Mouse (Mus musculus) hindbrain, embryonic 10.5 days (tissue): ENCODE results near the gene Rufy4. TPM values are rescaled to one million over a fixed set of nuclear protein-coding genes. Genes with fewer than 3 reads are reported as not detected.
"Not testable (repeated sequence)": the region's sequence is repeated elsewhere in the genome, so short reads cannot be mapped to it uniquely, and the experiment has no call there.

ENCODE experiments used
- DNase-seq: peaks from one replicate; pipeline ENCODE4 v3.0.0-alpha.2; 2017; ENCODE audit warnings: low spot score
- H3K27ac ChIP-seq: fragments of 300-500 bp; sonication (generic); 2 replicates; pipeline ENCODE4 v1.5.1; 2016; ENCODE audit warnings: mild to moderate bottlenecking, moderate library complexity
- H3K27me3 ChIP-seq: fragments of 300-500 bp; sonication (generic); 2 replicates; pipeline ENCODE4 v1.6.1; 2016; ENCODE audit warnings: mild to moderate bottlenecking; ENCODE audit not compliant: poor library complexity, insufficient read depth, severe bottlenecking
- H3K36me3 ChIP-seq: fragments of 300-500 bp; sonication (generic); 2 replicates; pipeline ENCODE4 v1.6.1; 2016; ENCODE audit warnings: mild to moderate bottlenecking, moderate library complexity
- H3K4me1 ChIP-seq: fragments of 300-500 bp; sonication (generic); replicated peaks from 2 replicates; pipeline ENCODE4 v1.6.1; 2016; ENCODE audit warnings: mild to moderate bottlenecking
- H3K4me3 ChIP-seq: fragments of 300-500 bp; sonication (generic); 2 replicates; pipeline ENCODE4 v1.5.1; 2016; ENCODE audit warnings: mild to moderate bottlenecking, moderate library complexity
- H3K9me3 ChIP-seq: fragments of 300-500 bp; sonication (generic); 2 replicates; pipeline ENCODE4 v1.6.1; 2016; ENCODE audit warnings: mild to moderate bottlenecking, moderate library complexity
- whole genome bisulfite sequencing: fragments of 180-500 bp; shearing (Covaris S2); methylation state at CpG from one replicate; pipeline ENCODE4 v1.1.7; 2016; 5-methylcytosine and 5-hydroxymethylcytosine counted together
- polyA plus RNA-seq: library from polyadenylated mRNA; unstranded; fragments of >200 nt; fragmentation: Nextera tagmentation; extraction: Ambion mirVana; gene quantifications from 2 replicates; pipeline ENCODE4 v1.2.1, GENCODE M21; 2016

Rufy4 gene
- polyA plus RNA-seq, 1 experiment from 2014 or later: 0.37 TPM

- 76% methylated on average over 6 of the region's 6 CpGs for WGBS
- no peak overlapping the region for H3K4me3 ChIP-seq
- DNase-seq: no peak
These were observed 10.1 kb downstream of the Rufy4 start for GRCm38 (mm10) chr1:74135326-74135950.

GRCm38 (mm10) chr1:74139415-74139814 lies 14.1 kb downstream of the Rufy4 start:
- Histone ChIP-seq H3K4me3 (no peak overlapping the region), H3K9me3 (no peaks in the 10 kb centered on the region), H3K36me3 (no peaks in the 10 kb centered on the region), H3K4me1 (no peaks in the 10 kb centered on the region), H3K27me3 (no peaks in the 10 kb centered on the region), H3K27ac (no peak overlapping the region)
- no peak for DNase-seq
- WGBS: 64% methylated on average over 3 of the region's 3 CpGs

More at GRCm38 (mm10) chr1:74135326-74135950, 10.1 kb downstream of the Rufy4 start:
- 0 out of 2 replicates have a peak, but pooled peaks cover 2% of the 10 kb centered on the region for H3K4me1 ChIP-seq
- no peak overlapping the region for H3K27ac ChIP-seq
- H3K9me3 ChIP-seq: no peaks in the 10 kb centered on the region
- no peaks in the 10 kb centered on the region for H3K27me3 ChIP-seq
- no peaks in the 10 kb centered on the region for H3K36me3 ChIP-seq

- Histone ChIP-seq H3K36me3 (no peaks in the 10 kb centered on the region), H3K4me1 (no peaks in the 10 kb centered on the region), H3K9me3 (no peaks in the 10 kb centered on the region), H3K27ac (no peak overlapping the region), H3K4me3 (no peak overlapping the region), H3K27me3 (no peaks in the 10 kb centered on the region)
- DNase-seq: no peak
- 80% methylated on average over 8 of the region's 8 CpGs for WGBS
These were observed 16.4 kb downstream of the Rufy4 start for GRCm38 (mm10) chr1:74141781-74142180.

GRCm38 (mm10) chr1:74149106-74149885 lies 24.0 kb downstream of the Rufy4 start:
- Histone ChIP-seq H3K4me1 (no peaks in the 10 kb centered on the region), H3K27me3 (no peaks in the 10 kb centered on the region), H3K36me3 (no peaks in the 10 kb centered on the region), H3K9me3 (no peaks in the 10 kb centered on the region), H3K27ac (no peak overlapping the region), H3K4me3 (no peak overlapping the region)
- DNase-seq: no peak
- 91% methylated on average over 6 of the region's 6 CpGs for WGBS

GRCm38 (mm10) chr1:74150101-74150500 lies 24.8 kb downstream of the Rufy4 start:
- no peaks in the 10 kb centered on the region for H3K4me1 ChIP-seq
- 80% methylated on average over 3 of the region's 3 CpGs for WGBS
- no peaks in the 10 kb centered on the region for H3K27me3 ChIP-seq
- no peaks in the 10 kb centered on the region for H3K36me3 ChIP-seq
- DNase-seq: no peak
- no peaks in the 10 kb centered on the region for H3K9me3 ChIP-seq
- H3K4me3 ChIP-seq: no peak overlapping the region
- H3K27ac ChIP-seq: no peak overlapping the region

- DNase-seq: no peak
- no peak overlapping the region for H3K27ac ChIP-seq
- no peaks in the 10 kb centered on the region for H3K36me3 ChIP-seq
- 87% methylated on average over 3 of the region's 3 CpGs for WGBS
- H3K27me3 ChIP-seq: no peaks in the 10 kb centered on the region
- H3K9me3 ChIP-seq: no peaks in the 10 kb centered on the region
- no peaks in the 10 kb centered on the region for H3K4me1 ChIP-seq
- H3K4me3 ChIP-seq: no peak overlapping the region
These were observed 25.8 kb downstream of the Rufy4 start for GRCm38 (mm10) chr1:74151091-74151490.

- Histone ChIP-seq H3K27ac (no peak within 1 kb of the TSS), H3K27me3 (no peaks in the 10 kb centered on the region), H3K4me1 (no peaks in the 10 kb centered on the region), H3K9me3 (no peaks in the 10 kb centered on the region), H3K36me3 (no peaks in the 10 kb centered on the region), H3K4me3 (no peak within 1 kb of the TSS)
- no peak for DNase-seq
- WGBS: 76% methylated on average over 8 of the region's 8 CpGs
These were observed 28.3 kb downstream of the Rufy4 start, which contains the start of gene Cxcr2 for GRCm38 (mm10) chr1:74153461-74154184. Cxcr2 (plus strand) TSS chr1:74153989.

GRCm38 (mm10) chr1:74155435-74156012 lies 30.2 kb downstream of the Rufy4 start:
- Histone ChIP-seq H3K4me1 (no peaks in the 10 kb centered on the region), H3K27ac (no peak overlapping the region), H3K27me3 (no peaks in the 10 kb centered on the region), H3K4me3 (no peak overlapping the region), H3K36me3 (no peaks in the 10 kb centered on the region), H3K9me3 (no peaks in the 10 kb centered on the region)
- no peak for DNase-seq
- 95% methylated on average over 6 of the region's 6 CpGs for WGBS

- Histone ChIP-seq H3K36me3 (no peaks in the 10 kb centered on the region), H3K27me3 (no peaks in the 10 kb centered on the region), H3K4me1 (no peaks in the 10 kb centered on the region), H3K9me3 (no peaks in the 10 kb centered on the region), H3K27ac (no peak overlapping the region), H3K4me3 (no peak overlapping the region)
- WGBS: 85% methylated on average over 14 of the region's 14 CpGs
- no peak for DNase-seq
These were observed 31.1 kb downstream of the Rufy4 start for GRCm38 (mm10) chr1:74156381-74156910.

- WGBS: 83% methylated on average over 5 of the region's 5 CpGs
- H3K27ac ChIP-seq, DNase-seq, H3K4me3 ChIP-seq, H3K36me3 ChIP-seq, H3K4me1 ChIP-seq, H3K27me3 ChIP-seq, H3K9me3 ChIP-seq: not testable (repeated sequence)
These were observed 34.3 kb downstream of the Rufy4 start for GRCm38 (mm10) chr1:74159613-74160012.

GRCm38 (mm10) chr1:74160036-74160435 lies 34.7 kb downstream of the Rufy4 start:
- H3K27ac ChIP-seq: no peak overlapping the region
- no peaks in the 10 kb centered on the region for H3K27me3 ChIP-seq
- WGBS: 85% methylated on average over 2 of the region's 2 CpGs
- no peaks in the 10 kb centered on the region for H3K9me3 ChIP-seq
- no peak for DNase-seq
- no peaks in the 10 kb centered on the region for H3K4me1 ChIP-seq
- no peak overlapping the region for H3K4me3 ChIP-seq
- no peaks in the 10 kb centered on the region for H3K36me3 ChIP-seq

- WGBS: 86% methylated on average over 5 of the region's 5 CpGs
- H3K4me3 ChIP-seq: no peak overlapping the region
- no peaks in the 10 kb centered on the region for H3K27me3 ChIP-seq
- H3K36me3 ChIP-seq: no peaks in the 10 kb centered on the region
- no peaks in the 10 kb centered on the region for H3K4me1 ChIP-seq
- H3K27ac ChIP-seq: no peak overlapping the region
- DNase-seq: no peak
- H3K9me3 ChIP-seq: no peaks in the 10 kb centered on the region
These were observed 41.8 kb downstream of the Rufy4 start for GRCm38 (mm10) chr1:74167136-74167535.
